Mouse (Mus musculus) embryonic facial prominence, embryonic 11.5 days (tissue): ENCODE measurements around the gene Rasgrp2. TPM values are rescaled to one million over a fixed set of nuclear protein-coding genes. Genes with fewer than 3 reads are reported as not detected.

ENCODE experiments used
- ATAC-seq: fragments of 200-750 bp; cut with Nextera tagmentation; replicated peaks from 2 replicates; pipeline ENCODE4 v1.8.0; 2017; ENCODE audit warnings: low read depth; ENCODE audit not compliant: insufficient number of reproducible peaks, low FRiP score, low TSS enrichment
- DNase-seq: peaks from one replicate; pipeline ENCODE4 v3.0.0-alpha.2; 2015; ENCODE audit warnings: low spot score
- H3K27ac ChIP-seq: fragments of 300-500 bp; sonication (generic); replicated peaks from 2 replicates; pipeline ENCODE4 v1.5.1; 2014; ENCODE audit warnings: mild to moderate bottlenecking, low read depth, low read length, control low read depth
- H3K27me3 ChIP-seq: fragments of 300-500 bp; sonication (generic); 2 replicates; pipeline ENCODE4 v1.6.1; 2014; ENCODE audit warnings: mild to moderate bottlenecking, low read length, moderate library complexity, mixed read lengths; ENCODE audit not compliant: control insufficient read depth, insufficient read depth
- H3K36me3 ChIP-seq: fragments of 300-500 bp; sonication (generic); replicated peaks from 2 replicates; pipeline ENCODE4 v1.6.1; 2014; ENCODE audit warnings: low read depth, mild to moderate bottlenecking, low read length, moderate library complexity, mixed read lengths; ENCODE audit not compliant: control insufficient read depth, insufficient read depth
- H3K4me1 ChIP-seq: fragments of 300-500 bp; sonication (generic); 2 replicates; pipeline ENCODE4 v1.6.1; 2014; ENCODE audit warnings: low read length, mixed read lengths; ENCODE audit not compliant: control insufficient read depth, insufficient read depth
- H3K4me2 ChIP-seq: fragments of 300-500 bp; sonication (generic); 2 replicates; pipeline ENCODE4 v1.6.1; 2014; ENCODE audit warnings: low read depth, mild to moderate bottlenecking, control low read depth, low read length, moderate library complexity
- H3K4me3 ChIP-seq: fragments of 300-500 bp; sonication (generic); 2 replicates; pipeline ENCODE4 v1.5.1; 2014; ENCODE audit warnings: low read depth, low read length, control low read depth
- H3K9ac ChIP-seq: fragments of 300-500 bp; sonication (generic); replicated peaks from 2 replicates; pipeline ENCODE4 v1.6.1; 2014; ENCODE audit warnings: mild to moderate bottlenecking, control low read depth, low read length
- H3K9me3 ChIP-seq: fragments of 300-500 bp; sonication (generic); replicated peaks from 2 replicates; pipeline ENCODE4 v1.6.1; 2016; ENCODE audit warnings: mild to moderate bottlenecking, low read length, inconsistent platforms, mixed read lengths; ENCODE audit not compliant: control insufficient read depth
- WGBS: fragments of 180-500 bp; shearing (Covaris S2); extraction: QIAGEN DNeasy Blood & Tissue Kit; methylation state at CpG from one replicate; pipeline ENCODE4 v1.1.7; 2014; 5-methylcytosine and 5-hydroxymethylcytosine counted together
- polyA plus RNA-seq: library from polyadenylated mRNA; unstranded; fragments of >200 nt; fragmentation: Nextera tagmentation; extraction: Ambion mirVana; gene quantifications from 2 replicates; pipeline ENCODE4 v1.2.1, GENCODE M21; 2014

The Rasgrp2 gene
- polyA plus RNA-seq, 1 experiment from 2014 or later, result 15.6 TPM

- no peak overlapping the region for H3K4me3 ChIP-seq
- H3K27ac ChIP-seq, result no peak overlapping the region
- 0 out of 2 replicates have a peak, but pooled peaks cover 5% of the 10 kb centered on the region for H3K4me1 ChIP-seq
- ATAC-seq (no peak), DNase-seq (no peak)
- no peak overlapping the region for H3K4me2 ChIP-seq
- H3K9ac ChIP-seq, result no peak overlapping the region
- H3K36me3 ChIP-seq, result no peaks in the 10 kb centered on the region
- H3K27me3 ChIP-seq, result peaks cover 11% of the 10 kb centered on the region
- 74% methylated on average over 10 of the region's 10 CpGs for WGBS
- no peaks in the 10 kb centered on the region for H3K9me3 ChIP-seq
These were observed 6.3 kb downstream of the Rasgrp2 start for GRCm38 (mm10) chr19:6405433-6405832.

- Histone ChIP-seq H3K27ac (no peak overlapping the region), H3K9ac (no peak overlapping the region), H3K4me1 (no peaks in the 10 kb centered on the region), H3K27me3 (no peaks in the 10 kb centered on the region; the same call in 1 of the 2 replicates), H3K36me3 (no peaks in the 10 kb centered on the region), H3K4me2 (no peak overlapping the region), H3K4me3 (no peak overlapping the region), H3K9me3 (no peaks in the 10 kb centered on the region)
- ATAC-seq (no peak), DNase-seq (no peak)
- WGBS, result 84% methylated on average over 8 of the region's 8 CpGs
These were observed 8.0 kb downstream of the Rasgrp2 start for GRCm38 (mm10) chr19:6407109-6407508.

GRCm38 (mm10) chr19:6407816-6408510 lies 8.8 kb downstream of the Rasgrp2 start:
- H3K36me3 ChIP-seq, result no peaks in the 10 kb centered on the region
- no peaks in the 10 kb centered on the region for H3K9me3 ChIP-seq
- H3K4me3 ChIP-seq, result no peak overlapping the region
- ATAC-seq (no peak), DNase-seq (no peak)
- H3K4me1 ChIP-seq, result no peaks in the 10 kb centered on the region
- WGBS, result 47% methylated on average over 16 of the region's 16 CpGs
- no peak overlapping the region for H3K27ac ChIP-seq
- H3K4me2 ChIP-seq, result no peak overlapping the region
- H3K27me3 ChIP-seq, result no peaks in the 10 kb centered on the region; the same call in 1 of the 2 replicates
- no peak overlapping the region for H3K9ac ChIP-seq

- H3K27ac ChIP-seq, result no peak overlapping the region
- no peaks in the 10 kb centered on the region; the same call in 1 of the 2 replicates for H3K27me3 ChIP-seq
- ATAC-seq, result no peak
- no peaks in the 10 kb centered on the region for H3K36me3 ChIP-seq
- H3K9ac ChIP-seq, result no peak overlapping the region
- H3K9me3 ChIP-seq, result no peaks in the 10 kb centered on the region
- no peak for DNase-seq
- H3K4me1 ChIP-seq, result no peaks in the 10 kb centered on the region
- no peak overlapping the region for H3K4me2 ChIP-seq
- H3K4me3 ChIP-seq, result no peak overlapping the region
- WGBS, result 82% methylated on average over 8 of the region's 8 CpGs
These were observed 9.6 kb downstream of the Rasgrp2 start for GRCm38 (mm10) chr19:6408749-6409148.

DNA sequence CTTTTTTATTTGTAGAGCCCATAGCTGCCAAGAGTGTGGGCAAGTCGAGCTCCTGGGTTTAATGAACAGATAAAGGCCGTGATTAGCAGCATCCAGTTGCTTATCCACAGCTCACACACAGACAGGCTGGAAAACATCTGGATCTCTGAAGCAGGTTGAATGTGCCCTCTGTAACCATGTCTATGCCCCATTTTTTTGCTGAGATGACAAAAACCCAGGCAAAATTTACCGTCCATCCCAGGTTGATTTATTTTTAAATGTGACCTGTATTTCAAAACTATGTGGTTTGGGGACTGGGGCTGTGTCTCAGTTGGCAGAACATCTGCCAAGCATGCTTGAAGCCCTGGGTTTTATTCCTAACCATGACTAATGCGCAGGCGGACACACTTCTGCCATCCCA lies 10.0 kb downstream of the Rasgrp2 start:
- H3K4me3 ChIP-seq, result no peak overlapping the region
- no peaks in the 10 kb centered on the region for H3K36me3 ChIP-seq
- H3K27me3 ChIP-seq, result no peaks in the 10 kb centered on the region
- no peaks in the 10 kb centered on the region for H3K4me1 ChIP-seq
- ATAC-seq (no peak), DNase-seq (no peak)
- no peak overlapping the region for H3K27ac ChIP-seq
- no peaks in the 10 kb centered on the region for H3K9me3 ChIP-seq
- no peak overlapping the region for H3K9ac ChIP-seq
- 75% methylated on average over 5 of the region's 5 CpGs for WGBS
- H3K4me2 ChIP-seq, result no peak overlapping the region

GRCm38 (mm10) chr19:6409936-6410335 lies 10.8 kb downstream of the Rasgrp2 start:
- no peaks in the 10 kb centered on the region for H3K36me3 ChIP-seq
- H3K4me1 ChIP-seq, result no peaks in the 10 kb centered on the region
- WGBS, result 76% methylated on average over 5 of the region's 5 CpGs
- DNase-seq (no peak), ATAC-seq (no peak)
- no peaks in the 10 kb centered on the region for H3K27me3 ChIP-seq
- no peak overlapping the region for H3K27ac ChIP-seq
- H3K4me2 ChIP-seq, result no peak overlapping the region
- H3K9ac ChIP-seq, result no peak overlapping the region
- no peaks in the 10 kb centered on the region for H3K9me3 ChIP-seq
- no peak overlapping the region for H3K4me3 ChIP-seq

DNA sequence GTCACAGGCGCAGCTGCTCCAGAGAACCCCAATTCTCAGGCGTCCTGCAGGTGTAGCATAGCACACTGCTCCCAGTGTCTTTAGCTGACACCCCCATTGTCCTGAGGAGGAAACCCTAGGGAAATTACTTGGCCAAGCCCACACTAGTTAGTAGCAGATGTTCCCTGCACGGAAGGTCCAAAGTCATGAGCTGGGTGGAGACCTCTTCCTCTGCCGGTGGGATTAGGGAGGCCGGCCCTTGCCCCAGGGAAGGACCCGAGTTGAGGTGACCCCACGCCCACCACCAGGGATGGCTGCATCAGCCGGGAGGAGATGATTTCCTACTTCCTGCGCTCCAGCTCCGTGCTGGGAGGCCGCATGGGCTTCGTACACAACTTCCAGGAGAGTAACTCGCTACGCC lies 13.7 kb downstream of the Rasgrp2 start:
- Histone ChIP-seq H3K9me3 (no peaks in the 10 kb centered on the region), H3K27ac (no peak overlapping the region), H3K27me3 (no peaks in the 10 kb centered on the region; the same call in 1 of the 2 replicates), H3K9ac (no peak overlapping the region), H3K4me1 (peaks cover 8% of the 10 kb centered on the region; the same call in 1 of the 2 replicates), H3K4me2 (no peak overlapping the region), H3K4me3 (no peak overlapping the region), H3K36me3 (no peaks in the 10 kb centered on the region)
- ATAC-seq (no peak), DNase-seq (no peak)
- 61% methylated on average over 14 of the region's 14 CpGs for WGBS

- H3K27ac ChIP-seq, result no peak overlapping the region
- H3K4me3 ChIP-seq, result no peak overlapping the region
- DNase-seq (no peak), ATAC-seq (no peak)
- H3K4me2 ChIP-seq, result no peak overlapping the region
- H3K36me3 ChIP-seq, result no peaks in the 10 kb centered on the region
- H3K9ac ChIP-seq, result no peak overlapping the region
- peaks cover 19% of the 10 kb centered on the region for H3K27me3 ChIP-seq
- H3K4me1 ChIP-seq, result peaks cover 10% of the 10 kb centered on the region; the same call in 1 of the 2 replicates
- no peaks in the 10 kb centered on the region for H3K9me3 ChIP-seq
- 37% methylated on average over 6 of the region's 6 CpGs for WGBS
These were observed 16.3 kb downstream of the Rasgrp2 start for GRCm38 (mm10) chr19:6415454-6415853.
